Mouse (Mus musculus): ENCODE measurements around the gene Noxred1. TPM values are rescaled to one million over a fixed set of nuclear protein-coding genes. Genes with fewer than 3 reads are reported as not detected.

Noxred1 gene
- polyA plus RNA-seq, 1 experiment from 2014 or later: 1.1 TPM

GRCm38 (mm10) chr12:87253878-87254277 lies 15.3 kb upstream of the Noxred1 start:
- no peak overlapping the region for H3K9ac ChIP-seq (ENCODE audit: low read depth, low read length)
- H3K9me3 ChIP-seq (ENCODE audit: control insufficient read depth, low read length): no peaks in the 10 kb centered on the region
- 92% methylated on average over 6 of the region's 6 CpGs for WGBS
- ATAC-seq (ENCODE audit: low FRiP score): no peak
- no peaks in the 10 kb centered on the region for H3K27me3 ChIP-seq (ENCODE audit: control insufficient read depth, insufficient read depth, low read length)
- peaks cover 20% of the 10 kb centered on the region for H3K36me3 ChIP-seq (ENCODE audit: control insufficient read depth, insufficient read depth, low read length)
- H3K4me3 ChIP-seq (ENCODE audit: low read depth, low read length): no peak overlapping the region
- H3K27ac ChIP-seq (ENCODE audit: low read depth, low read length): no peak overlapping the region
- no peak for DNase-seq (ENCODE audit: low spot score)
- H3K4me1 ChIP-seq (replicated peaks; ENCODE audit: control insufficient read depth, insufficient read depth, low read length): no peaks in the 10 kb centered on the region
- H3K4me2 ChIP-seq (replicated peaks; ENCODE audit: low read depth, low read length): no peak overlapping the region

DNA sequence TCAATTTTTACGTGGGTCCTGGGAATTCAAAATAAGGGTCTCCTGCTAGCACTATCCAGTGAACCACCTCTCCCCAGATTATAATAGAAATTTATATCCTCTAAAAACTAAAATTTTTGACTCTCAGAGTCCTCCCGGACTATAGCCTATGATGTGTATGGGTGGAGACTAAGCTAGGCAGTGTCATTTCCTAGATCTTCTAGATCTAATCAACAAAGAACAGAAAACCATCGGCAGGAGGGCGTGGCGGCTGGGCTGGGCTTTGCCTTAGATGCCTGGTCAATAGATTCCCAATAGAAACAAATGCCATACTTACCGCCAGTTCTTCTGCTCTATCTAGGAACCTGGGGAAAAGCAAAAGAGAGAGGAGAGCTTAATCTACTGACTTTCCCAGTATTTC lies 11.6 kb upstream of the Noxred1 start:
- no peak overlapping the region for H3K9ac ChIP-seq (ENCODE audit: low read depth, low read length)
- H3K9me3 ChIP-seq (ENCODE audit: control insufficient read depth, low read length): no peaks in the 10 kb centered on the region
- no peaks in the 10 kb centered on the region for H3K27me3 ChIP-seq (ENCODE audit: control insufficient read depth, insufficient read depth, low read length)
- H3K4me3 ChIP-seq (ENCODE audit: low read depth, low read length): no peak overlapping the region
- H3K4me1 ChIP-seq (replicated peaks; ENCODE audit: control insufficient read depth, insufficient read depth, low read length): no peaks in the 10 kb centered on the region
- 88% methylated on average over 6 of the region's 6 CpGs for WGBS
- no peak overlapping the region for H3K4me2 ChIP-seq (replicated peaks; ENCODE audit: low read depth, low read length)
- peaks cover 11% of the 10 kb centered on the region for H3K36me3 ChIP-seq (ENCODE audit: control insufficient read depth, insufficient read depth, low read length)
- DNase-seq (ENCODE audit: low spot score): no peak
- no peak overlapping the region for H3K27ac ChIP-seq (ENCODE audit: low read depth, low read length)
- no peak for ATAC-seq (ENCODE audit: low FRiP score)

DNA sequence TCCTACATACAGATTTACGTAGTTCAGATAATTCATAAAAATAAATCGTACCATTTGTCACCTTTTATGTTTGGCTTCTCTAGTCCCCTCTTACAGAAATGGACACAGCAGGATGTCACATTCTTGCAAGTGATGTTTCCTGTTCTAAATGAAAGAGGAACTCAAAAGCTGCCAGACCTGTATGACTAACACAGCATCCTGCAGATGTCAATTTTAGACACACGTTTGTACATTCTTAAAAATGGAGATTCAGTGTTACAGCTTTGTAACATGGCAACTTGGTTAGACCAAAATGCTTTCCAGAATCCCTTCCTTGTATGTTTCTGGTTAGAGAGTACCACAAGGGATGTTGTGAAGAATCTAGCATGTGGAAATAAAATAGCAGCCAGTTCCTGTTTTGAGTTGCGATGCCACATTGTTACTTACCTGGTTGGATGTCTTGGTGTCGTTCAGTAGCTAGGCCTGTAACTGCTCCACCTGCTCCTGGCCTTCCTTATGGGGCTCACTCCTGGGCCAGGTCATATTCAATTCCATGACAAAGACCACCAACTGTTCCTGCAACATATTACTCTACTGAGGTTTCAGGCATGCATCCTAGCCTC lies 1.5 kb downstream of the Noxred1 start:
- ATAC-seq (ENCODE audit: low FRiP score): no peak
- Histone ChIP-seq H3K9ac (ENCODE audit: low read depth, low read length) (no peak overlapping the region), H3K27ac (ENCODE audit: low read depth, low read length) (no peak overlapping the region), H3K27me3 (ENCODE audit: control insufficient read depth, insufficient read depth, low read length) (no peaks in the 10 kb centered on the region), H3K4me2 (replicated peaks; ENCODE audit: low read depth, low read length) (no peak overlapping the region), H3K4me3 (ENCODE audit: low read depth, low read length) (no peak overlapping the region), H3K9me3 (ENCODE audit: control insufficient read depth, low read length) (no peaks in the 10 kb centered on the region), H3K4me1 (replicated peaks; ENCODE audit: control insufficient read depth, insufficient read depth, low read length) (no peaks in the 10 kb centered on the region), H3K36me3 (ENCODE audit: control insufficient read depth, insufficient read depth, low read length) (no peaks in the 10 kb centered on the region; the same call in 1 of the 2 replicates)
- 90% methylated on average over 5 of the region's 5 CpGs for WGBS
- DNase-seq (ENCODE audit: low spot score): no peak

DNA sequence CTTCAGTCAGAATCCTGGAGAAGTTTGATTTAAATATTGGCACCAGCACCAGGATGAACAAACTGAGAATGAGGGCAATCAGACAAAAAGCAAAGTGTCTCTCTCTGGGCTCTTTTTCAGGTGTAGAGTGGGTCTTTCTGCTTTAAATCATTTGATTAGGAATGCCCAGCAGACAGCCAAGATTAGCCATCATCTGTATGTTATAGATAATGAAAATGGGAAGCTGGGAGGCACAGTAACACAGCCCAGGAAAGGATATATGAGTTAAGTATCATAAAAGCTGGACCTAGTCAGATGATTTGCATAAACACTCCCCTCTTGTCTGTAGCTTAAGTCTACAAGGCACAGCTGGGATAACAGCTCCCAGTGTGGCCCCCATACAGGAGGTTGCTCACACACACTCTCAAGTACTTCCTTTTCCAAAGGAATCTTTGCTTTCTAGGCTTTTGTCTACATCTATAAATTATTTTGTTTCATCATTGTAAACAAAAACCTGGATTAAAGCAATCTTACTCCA lies 8.1 kb downstream of the Noxred1 start:
- Histone ChIP-seq H3K9me3 (ENCODE audit: control insufficient read depth, low read length) (no peaks in the 10 kb centered on the region), H3K4me2 (replicated peaks; ENCODE audit: low read depth, low read length) (no peak overlapping the region), H3K4me3 (ENCODE audit: low read depth, low read length) (no peak overlapping the region), H3K36me3 (ENCODE audit: control insufficient read depth, insufficient read depth, low read length) (no peaks in the 10 kb centered on the region), H3K27me3 (ENCODE audit: control insufficient read depth, insufficient read depth, low read length) (no peaks in the 10 kb centered on the region), H3K9ac (ENCODE audit: low read depth, low read length) (no peak overlapping the region), H3K27ac (ENCODE audit: low read depth, low read length) (no peak overlapping the region), H3K4me1 (replicated peaks; ENCODE audit: control insufficient read depth, insufficient read depth, low read length) (no peaks in the 10 kb centered on the region)
- ATAC-seq (ENCODE audit: low FRiP score) (no peak), DNase-seq (ENCODE audit: low spot score) (no peak)

DNA sequence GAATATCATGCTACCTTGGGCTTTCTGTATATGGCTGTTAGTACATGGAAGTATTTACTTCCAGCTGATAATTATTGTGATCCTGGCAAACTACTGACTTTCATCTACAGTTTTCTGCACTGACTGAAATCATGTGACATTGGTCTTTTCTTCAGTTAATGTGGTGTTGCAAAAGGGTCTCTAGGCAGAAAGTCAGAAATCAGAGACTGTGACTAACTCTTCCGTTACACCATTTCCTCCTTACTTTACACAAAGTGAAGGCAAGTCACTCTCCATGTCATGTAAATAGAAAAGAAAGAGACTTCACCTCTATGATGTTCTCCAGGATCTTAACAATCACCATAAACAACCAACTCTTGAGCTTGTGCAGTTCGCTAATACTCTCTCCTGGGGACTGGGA lies 8.9 kb downstream of the Noxred1 start:
- Histone ChIP-seq H3K4me3 (ENCODE audit: low read depth, low read length) (no peak overlapping the region), H3K9ac (ENCODE audit: low read depth, low read length) (no peak overlapping the region), H3K4me2 (replicated peaks; ENCODE audit: low read depth, low read length) (no peak overlapping the region), H3K36me3 (ENCODE audit: control insufficient read depth, insufficient read depth, low read length) (no peaks in the 10 kb centered on the region), H3K4me1 (replicated peaks; ENCODE audit: control insufficient read depth, insufficient read depth, low read length) (no peaks in the 10 kb centered on the region), H3K27me3 (ENCODE audit: control insufficient read depth, insufficient read depth, low read length) (no peaks in the 10 kb centered on the region), H3K27ac (ENCODE audit: low read depth, low read length) (no peak overlapping the region), H3K9me3 (ENCODE audit: control insufficient read depth, low read length) (no peaks in the 10 kb centered on the region)
- WGBS: 90% methylated on average over 2 of the region's 2 CpGs
- no peak for ATAC-seq (ENCODE audit: low FRiP score)
- no peak for DNase-seq (ENCODE audit: low spot score)

DNA sequence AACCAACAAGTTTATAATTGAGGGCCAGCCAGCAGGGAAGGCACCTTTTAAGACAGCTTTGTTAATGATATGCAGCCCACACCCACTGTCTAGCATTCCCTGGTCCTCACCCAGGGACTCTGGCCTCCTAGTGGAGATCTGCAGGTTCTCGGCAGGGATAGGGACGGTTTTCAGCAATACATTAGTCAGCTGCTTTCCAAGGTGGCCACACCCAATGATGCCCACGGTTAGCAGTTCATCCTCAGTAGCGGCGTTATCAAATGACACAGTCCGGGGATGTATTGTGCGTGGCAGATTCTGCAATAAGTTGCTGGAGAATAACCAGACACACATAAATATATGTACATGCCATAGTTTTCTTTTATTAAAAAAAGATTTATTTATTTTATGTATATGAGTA lies 11.7 kb downstream of the Noxred1 start:
- 82% methylated on average over 7 of the region's 7 CpGs for WGBS
- H3K4me1 ChIP-seq (replicated peaks; ENCODE audit: control insufficient read depth, insufficient read depth, low read length): no peaks in the 10 kb centered on the region
- DNase-seq (ENCODE audit: low spot score) (no peak), ATAC-seq (ENCODE audit: low FRiP score) (no peak)
- H3K27ac ChIP-seq (ENCODE audit: low read depth, low read length): no peak overlapping the region
- H3K9ac ChIP-seq (ENCODE audit: low read depth, low read length): no peak overlapping the region
- H3K27me3 ChIP-seq (ENCODE audit: control insufficient read depth, insufficient read depth, low read length): no peaks in the 10 kb centered on the region
- H3K9me3 ChIP-seq (ENCODE audit: control insufficient read depth, low read length): no peaks in the 10 kb centered on the region
- H3K4me3 ChIP-seq (ENCODE audit: low read depth, low read length): no peak overlapping the region
- H3K4me2 ChIP-seq (replicated peaks; ENCODE audit: low read depth, low read length): no peak overlapping the region
- H3K36me3 ChIP-seq (ENCODE audit: control insufficient read depth, insufficient read depth, low read length): no peaks in the 10 kb centered on the region

- Histone ChIP-seq H3K9ac (ENCODE audit: low read depth, low read length) (no peak overlapping the region), H3K27ac (ENCODE audit: low read depth, low read length) (no peak overlapping the region), H3K9me3 (ENCODE audit: control insufficient read depth, low read length) (no peaks in the 10 kb centered on the region), H3K4me3 (ENCODE audit: low read depth, low read length) (no peak overlapping the region), H3K27me3 (ENCODE audit: control insufficient read depth, insufficient read depth, low read length) (no peaks in the 10 kb centered on the region), H3K36me3 (ENCODE audit: control insufficient read depth, insufficient read depth, low read length) (no peaks in the 10 kb centered on the region), H3K4me2 (replicated peaks; ENCODE audit: low read depth, low read length) (no peak overlapping the region), H3K4me1 (replicated peaks; ENCODE audit: control insufficient read depth, insufficient read depth, low read length) (no peaks in the 10 kb centered on the region)
- 71% methylated on average over 10 of the region's 10 CpGs for WGBS
- DNase-seq (ENCODE audit: low spot score): no peak
- ATAC-seq (ENCODE audit: low FRiP score): no peak
Observed at GRCm38 (mm10) chr12:87224950-87225349, 13.6 kb downstream of the Noxred1 start.

DNA sequence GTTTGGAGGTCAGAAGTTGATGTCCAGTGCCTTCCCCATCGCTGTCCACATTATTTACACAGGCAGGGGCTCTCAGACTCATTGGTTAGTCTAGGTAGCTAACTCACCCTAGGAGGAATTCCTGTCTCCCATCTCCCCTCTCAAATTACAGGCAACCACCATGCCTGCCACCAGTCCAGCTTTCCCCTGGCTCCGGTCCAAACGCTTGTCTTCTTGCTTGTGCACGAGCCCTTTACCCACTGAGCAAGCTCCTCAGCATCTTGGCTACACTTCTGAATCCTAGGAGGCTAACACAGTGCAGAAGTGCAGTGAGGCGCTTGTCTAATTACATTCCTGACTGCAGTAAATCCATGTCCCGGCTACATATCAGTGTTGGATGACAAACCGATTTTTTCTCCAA lies 19.2 kb downstream of the Noxred1 start:
- ATAC-seq (ENCODE audit: low FRiP score) (no peak), DNase-seq (ENCODE audit: low spot score) (no peak)
- H3K4me1 ChIP-seq (replicated peaks; ENCODE audit: control insufficient read depth, insufficient read depth, low read length): no peaks in the 10 kb centered on the region
- H3K4me2 ChIP-seq (replicated peaks; ENCODE audit: low read depth, low read length): no peak overlapping the region
- H3K9me3 ChIP-seq (ENCODE audit: control insufficient read depth, low read length): no peaks in the 10 kb centered on the region
- H3K4me3 ChIP-seq (ENCODE audit: low read depth, low read length): no peak overlapping the region
- H3K27ac ChIP-seq (ENCODE audit: low read depth, low read length): no peak overlapping the region
- WGBS: 78% methylated on average over 7 of the region's 7 CpGs
- H3K9ac ChIP-seq (ENCODE audit: low read depth, low read length): no peak overlapping the region
- H3K36me3 ChIP-seq (ENCODE audit: control insufficient read depth, insufficient read depth, low read length): no peaks in the 10 kb centered on the region
- no peaks in the 10 kb centered on the region for H3K27me3 ChIP-seq (ENCODE audit: control insufficient read depth, insufficient read depth, low read length)

DNA sequence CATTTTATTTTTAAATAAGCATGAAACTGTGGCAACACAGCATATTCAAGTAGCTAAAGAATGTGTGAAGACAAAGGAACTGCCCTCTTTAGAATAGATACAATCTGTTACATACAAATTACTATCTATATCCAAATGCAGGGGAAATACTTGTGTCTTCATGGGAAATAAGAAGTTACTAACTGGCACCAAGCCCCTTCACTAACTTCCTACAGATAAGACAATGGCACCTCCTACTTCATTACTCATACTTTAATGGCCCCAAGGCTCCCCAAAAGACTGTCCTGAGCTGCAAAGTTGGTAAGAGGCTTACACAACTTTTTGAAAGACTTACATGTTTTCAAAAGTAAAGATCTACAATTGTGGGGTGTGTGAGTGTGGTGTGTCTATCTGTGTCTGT lies 20.9 kb downstream of the Noxred1 start:
- H3K4me3 ChIP-seq (ENCODE audit: low read depth, low read length): no peak overlapping the region
- no peak overlapping the region for H3K27ac ChIP-seq (ENCODE audit: low read depth, low read length)
- ATAC-seq (ENCODE audit: low FRiP score) (no peak), DNase-seq (ENCODE audit: low spot score) (no peak)
- no peaks in the 10 kb centered on the region for H3K9me3 ChIP-seq (ENCODE audit: control insufficient read depth, low read length)
- no peak overlapping the region for H3K4me2 ChIP-seq (replicated peaks; ENCODE audit: low read depth, low read length)
- H3K9ac ChIP-seq (ENCODE audit: low read depth, low read length): no peak overlapping the region
- H3K36me3 ChIP-seq (ENCODE audit: control insufficient read depth, insufficient read depth, low read length): no peaks in the 10 kb centered on the region
- H3K4me1 ChIP-seq (replicated peaks; ENCODE audit: control insufficient read depth, insufficient read depth, low read length): no peaks in the 10 kb centered on the region
- H3K27me3 ChIP-seq (ENCODE audit: control insufficient read depth, insufficient read depth, low read length): no peaks in the 10 kb centered on the region

All from hindbrain, embryonic 11.5 days (tissue).